Mouse (Mus musculus) gastrocnemius, adult 8-10 months (tissue): ENCODE data around the gene Coro6. TPM values are rescaled to one million over a fixed set of nuclear protein-coding genes. Genes with fewer than 3 reads are reported as not detected.

Source experiments
- DNase-seq, 2 experiments: peaks; one replicate each; pipeline ENCODE4 v3.0.0; 2022; ENCODE audit warnings: low spot score in 2 of 2
- total RNA-seq, 4 experiments: library from RNA; stranded (reverse); gene quantifications; 2 replicates each; pipeline ENCODE4 v1.2.4; 2022

Gene Coro6
- total RNA-seq, 4 experiments from 2014 or later = 159 to 184 (median 168) TPM

DNA sequence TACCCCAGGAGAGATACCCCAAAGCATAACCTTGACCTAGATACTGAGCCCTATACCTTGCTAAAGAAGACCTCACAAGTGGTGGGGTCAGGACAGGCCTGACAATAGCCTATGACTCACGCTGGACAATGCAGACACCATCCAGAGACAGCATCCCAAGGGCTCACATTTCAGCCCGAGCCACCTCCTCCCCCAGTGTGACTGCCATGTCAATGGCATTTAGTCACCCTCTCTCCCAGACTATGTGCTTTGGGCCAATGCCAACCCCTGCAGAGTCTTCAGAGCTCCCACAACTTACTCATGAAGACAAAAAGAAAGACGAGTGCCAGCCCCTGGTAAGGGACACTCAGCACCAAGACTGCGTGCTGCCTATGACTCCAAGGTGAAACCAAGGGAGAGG is 2.5 kb downstream of the Coro6 start:
- DNase-seq = no peak

GRCm38 (mm10) chr11:77465111-77465510 is 2.9 kb downstream of the Coro6 start:
- no peak for DNase-seq

- DNase-seq = no peak
Measured at GRCm38 (mm10) chr11:77466544-77466943, 4.3 kb downstream of the Coro6 start.

DNA sequence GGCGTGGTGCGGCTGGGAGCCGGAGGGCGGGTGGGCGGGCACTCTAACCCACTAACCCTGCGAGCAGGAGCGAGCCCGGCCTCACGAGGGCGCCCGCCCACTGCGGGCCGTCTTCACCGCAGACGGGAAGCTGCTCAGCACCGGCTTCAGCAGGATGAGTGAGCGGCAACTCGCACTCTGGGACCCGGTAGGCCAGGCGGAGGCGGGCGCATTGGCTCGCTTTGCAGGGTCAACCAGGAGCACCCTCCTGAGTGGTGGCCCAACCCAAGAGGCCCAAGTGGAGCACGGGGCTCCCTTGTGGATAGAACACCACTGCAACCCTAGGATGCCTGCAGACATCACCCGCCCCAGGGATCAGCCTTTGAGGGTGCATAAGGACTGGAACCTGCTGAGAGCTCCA is 4.9 kb downstream of the Coro6 start:
- peak; percentile 53 to 66 for DNase-seq

- peak; percentile 63 to 64 for DNase-seq
Measured at GRCm38 (mm10) chr11:77467784-77468183, 5.6 kb downstream of the Coro6 start.

DNA sequence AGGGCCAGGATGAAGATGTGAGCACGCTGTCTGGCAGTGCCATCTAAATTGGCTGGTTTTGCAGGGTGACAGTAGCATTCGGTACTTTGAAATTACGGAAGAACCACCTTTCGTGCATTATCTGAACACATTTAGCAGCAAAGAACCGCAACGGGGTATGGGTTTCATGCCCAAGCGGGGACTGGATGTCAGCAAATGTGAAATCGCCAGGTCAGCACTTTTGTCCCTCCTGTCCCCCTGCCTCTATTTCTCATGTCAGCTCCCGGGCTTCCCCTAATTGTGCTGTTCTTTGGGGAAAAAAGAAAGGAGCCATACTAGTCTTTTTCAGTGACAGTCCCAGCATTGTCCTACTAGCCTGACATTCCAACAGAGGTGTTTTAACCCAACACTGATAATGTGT is 6.2 kb downstream of the Coro6 start:
- DNase-seq = no peak

- no peak for DNase-seq
Measured at GRCm38 (mm10) chr11:77471407-77471806, 9.2 kb downstream of the Coro6 start.

DNA sequence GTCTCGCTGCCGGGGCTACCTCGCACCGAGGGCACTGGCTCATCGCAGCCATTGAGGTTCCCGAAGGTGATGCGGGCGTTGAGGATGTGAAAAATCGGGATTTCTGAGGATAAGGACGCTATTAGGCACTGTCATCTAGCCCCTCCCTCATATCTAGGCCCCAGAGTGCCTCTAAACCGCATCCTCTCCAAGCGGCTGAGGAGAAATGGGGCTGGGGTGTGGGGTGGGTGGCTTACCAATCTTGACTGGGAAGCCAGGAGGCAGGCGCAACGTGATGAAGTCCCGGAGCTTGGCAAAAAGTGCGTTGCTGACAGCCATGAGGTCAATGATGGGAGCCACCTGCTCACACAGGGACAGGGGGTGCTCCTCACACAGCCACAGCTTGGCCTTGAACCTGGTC is 10.6 kb downstream of the Coro6 start:
- no peak for DNase-seq

GRCm38 (mm10) chr11:77476216-77476615 is 14.0 kb downstream of the Coro6 start:
- DNase-seq = no peak

DNA sequence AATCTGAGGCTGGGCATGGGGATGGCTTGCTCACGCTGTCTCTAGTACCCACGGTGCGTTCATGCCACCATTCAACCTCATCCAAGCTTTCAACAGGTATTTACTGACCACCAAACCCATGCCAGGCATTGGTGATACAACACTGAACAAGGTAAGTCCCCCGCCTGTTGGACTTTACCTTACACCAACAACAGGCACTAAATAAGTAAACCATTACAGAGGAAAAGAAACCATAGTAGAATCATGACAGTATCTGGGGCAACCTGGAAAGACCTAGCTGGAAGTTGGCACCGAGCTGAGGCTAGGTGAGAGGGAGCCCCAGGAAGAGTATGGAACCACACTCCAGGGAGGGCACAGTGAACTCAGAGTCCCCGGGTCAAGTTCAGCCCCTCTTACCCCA is 14.7 kb downstream of the Coro6 start:
- DNase-seq = no peak

DNA sequence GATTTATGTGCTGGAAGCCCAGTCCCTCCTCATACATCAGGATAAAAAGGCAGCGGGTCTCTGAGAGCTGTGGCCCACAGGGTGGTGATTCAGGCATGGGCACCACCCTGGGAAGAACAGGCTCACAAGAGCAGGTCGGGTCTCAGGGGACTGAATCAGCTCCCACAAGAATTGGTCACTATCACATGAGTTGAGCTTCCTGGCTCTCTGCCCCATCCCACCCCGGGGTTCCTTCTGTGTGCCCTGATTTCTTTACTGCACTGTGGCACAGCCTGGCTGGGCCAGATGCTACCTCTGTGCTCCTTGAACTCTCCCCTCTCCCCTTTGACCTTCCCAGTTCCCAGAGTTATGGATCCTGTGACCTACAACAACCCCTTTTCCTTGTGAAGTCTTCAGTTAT is 20.8 kb downstream of the Coro6 start:
- DNase-seq = no peak

DNA sequence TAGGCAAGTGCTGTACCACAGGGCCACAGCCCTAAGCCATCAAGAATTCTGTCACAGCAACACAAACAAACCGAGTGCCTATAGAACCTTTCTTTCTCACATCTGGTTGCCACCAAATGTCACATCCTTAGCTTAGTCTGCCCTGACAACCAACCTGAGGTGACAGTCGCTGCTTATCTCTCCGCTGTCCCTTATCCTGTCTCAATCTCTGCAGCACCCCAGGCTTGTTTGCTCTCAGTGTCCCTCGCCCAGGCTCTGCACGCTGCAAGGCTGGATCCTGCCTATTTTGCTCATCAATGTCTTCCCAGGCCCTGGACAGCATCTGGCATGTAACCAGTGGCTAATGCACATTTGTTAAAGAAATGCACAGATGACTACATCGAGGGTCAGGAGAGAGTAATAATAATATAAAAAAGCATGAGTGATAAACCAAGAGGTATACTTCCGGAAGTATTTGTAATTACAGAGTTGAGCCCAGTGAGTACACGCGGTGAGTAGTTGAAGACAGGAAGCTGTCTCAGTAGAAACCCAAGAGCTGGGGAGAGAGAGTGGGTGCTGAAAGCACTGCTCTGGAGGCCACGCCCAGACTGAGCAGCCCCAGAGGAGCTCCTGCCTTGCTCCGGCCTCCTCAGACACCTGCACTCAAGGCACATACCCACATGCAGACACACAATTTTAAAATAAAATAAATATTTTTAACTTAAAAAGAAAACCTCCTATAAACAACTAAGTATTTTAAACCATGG is 21.5 kb downstream of the Coro6 start:
- no peak for DNase-seq

DNA sequence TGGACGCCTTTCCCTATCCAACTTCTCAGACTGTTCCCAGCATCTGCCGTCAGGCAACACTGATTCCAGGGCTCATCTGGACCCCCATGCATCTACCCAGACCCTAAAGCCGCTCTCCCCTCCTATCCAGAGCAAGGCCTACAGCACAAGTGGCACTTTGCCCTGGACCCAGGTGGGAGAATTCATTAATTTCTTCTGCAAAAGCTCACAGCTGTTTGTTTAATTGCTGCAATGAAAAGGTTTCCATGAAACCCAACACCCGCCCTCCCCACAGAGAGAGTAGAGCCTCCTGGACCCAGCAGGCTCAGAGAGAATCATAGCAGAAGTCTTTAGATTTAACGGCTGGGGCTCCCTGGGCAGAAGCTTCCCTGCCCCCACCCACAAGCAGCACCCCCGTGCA is 23.0 kb downstream of the Coro6 start:
- no peak for DNase-seq

GRCm38 (mm10) chr11:77486798-77487197 is 24.6 kb downstream of the Coro6 start:
- DNase-seq = no peak

DNA sequence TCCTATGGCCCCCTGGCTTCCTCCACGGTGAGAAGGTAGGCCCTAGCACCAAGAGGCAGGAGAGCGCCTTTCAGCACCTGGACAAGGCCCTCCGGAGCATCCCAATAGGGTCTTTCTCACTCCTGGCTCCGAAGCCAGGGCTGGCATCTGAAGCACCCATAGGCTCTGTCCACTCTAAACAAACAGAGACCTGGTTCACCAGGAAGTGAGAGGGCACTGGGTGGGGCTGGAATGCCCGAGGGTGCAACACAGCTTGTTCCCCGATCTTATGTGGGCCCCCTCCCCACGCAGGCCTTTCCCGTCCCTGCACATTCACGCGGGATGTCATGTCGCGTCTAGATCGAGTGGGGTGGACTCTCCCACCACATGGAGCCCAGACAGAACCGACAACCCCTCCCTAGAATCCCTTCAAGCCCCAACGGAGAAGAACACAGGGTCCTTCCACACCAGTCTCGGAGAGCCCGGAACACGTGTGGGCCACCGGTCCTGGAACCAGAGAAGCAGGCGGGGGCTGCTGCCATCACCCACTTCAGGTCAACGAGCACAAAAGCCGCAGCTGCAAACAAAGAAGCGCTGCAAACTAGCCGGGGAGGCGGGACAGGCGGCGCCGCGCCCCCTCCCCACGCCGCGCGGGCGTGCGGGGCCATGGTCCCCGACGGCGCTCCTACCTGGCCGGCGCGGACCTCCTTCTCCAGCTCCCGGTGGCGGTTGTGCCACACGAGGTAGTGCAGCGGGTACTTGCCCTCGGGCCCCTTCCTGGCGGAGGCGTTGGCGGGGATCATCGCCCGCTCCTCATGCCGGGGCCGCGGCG is 26.8 kb downstream of the Coro6 start:
- no peak for DNase-seq

GRCm38 (mm10) chr11:77489591-77490235 is 27.5 kb downstream of the Coro6 start, which contains the start of gene Ankrd13b:
Gene Ankrd13b, minus strand, starts transcription at chr11:77489678.
- DNase-seq = peak in 1 of 2 experiments; percentile 60

GRCm38 (mm10) chr11:77490451-77490850 is 28.2 kb downstream of the Coro6 start:
- DNase-seq = no peak

GRCm38 (mm10) chr11:77491123-77491501 is 28.9 kb downstream of the Coro6 start:
- peak; percentile 75 to 81 for DNase-seq

DNA sequence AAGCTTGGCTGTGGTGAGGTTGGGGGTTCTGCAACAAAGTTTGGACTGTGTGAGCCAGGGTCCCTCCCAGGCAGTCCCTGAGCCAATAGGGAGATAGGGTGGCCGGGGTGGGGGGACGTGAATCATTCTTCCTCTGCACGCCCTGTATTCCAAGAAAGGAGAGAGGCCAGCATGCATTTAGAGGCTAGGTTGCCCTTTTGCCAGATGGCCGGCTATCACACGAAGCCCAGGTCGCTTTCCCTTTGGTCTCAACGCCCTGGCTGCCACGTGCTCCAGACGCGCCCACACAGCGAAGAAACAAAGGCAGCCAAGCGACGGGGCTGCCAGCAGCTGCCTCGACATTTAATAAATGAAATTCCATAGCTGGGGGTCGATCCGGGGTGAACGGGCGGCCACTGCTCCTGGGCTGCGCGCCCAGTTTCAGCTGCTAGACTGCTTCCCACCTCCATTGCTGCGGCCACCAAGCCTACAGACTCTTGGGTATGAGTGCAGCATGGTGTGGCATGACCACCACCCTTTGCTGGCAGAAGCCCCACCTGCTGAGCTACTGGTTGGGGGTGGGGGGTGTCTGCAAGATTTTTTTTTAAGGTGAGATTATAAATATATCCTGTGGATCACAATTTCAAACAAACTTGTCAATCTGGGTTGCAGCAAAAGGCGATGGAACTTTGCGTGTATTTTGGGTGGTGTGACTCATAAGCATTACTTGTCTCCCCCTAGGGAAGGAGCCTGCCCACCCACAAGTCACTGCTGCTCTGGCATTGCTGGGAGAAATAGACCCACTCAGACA is 29.5 kb downstream of the Coro6 start:
- peak in 1 of 2 experiments; percentile 56 for DNase-seq

GRCm38 (mm10) chr11:77492311-77492871 is 30.2 kb downstream of the Coro6 start:
- no peak for DNase-seq

DNA sequence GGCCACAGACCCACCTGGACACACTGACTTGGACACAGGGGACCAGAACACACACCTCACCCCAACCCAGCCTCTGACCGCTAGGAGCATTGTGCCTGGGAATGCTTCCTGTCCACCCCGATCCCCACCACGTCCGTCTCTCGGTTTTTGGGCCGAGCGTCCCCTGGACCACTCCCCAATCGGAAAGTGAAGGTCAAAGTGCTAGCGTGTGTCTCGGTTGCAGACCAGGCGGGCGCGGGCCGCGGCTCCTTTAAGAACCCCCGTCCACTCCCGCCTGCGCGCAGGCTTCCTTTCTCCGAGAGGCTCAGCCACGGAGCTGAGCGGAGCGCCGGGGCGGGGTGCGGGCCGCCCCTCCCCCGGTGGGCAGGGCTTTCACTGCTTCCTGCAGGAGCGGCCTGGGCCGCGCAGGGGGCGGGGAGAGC is 30.7 kb downstream of the Coro6 start:
- DNase-seq = peak; percentile 91
